Mouse (Mus musculus) cerebellum, postnatal 4 days (tissue): ENCODE results near the gene Camk2b.
A peak's percentile ranks its signal among the peaks of the same experiment; 100 is the strongest.
"Not testable (repeated sequence)": the region's sequence is repeated elsewhere in the genome, so short reads cannot be mapped to it uniquely, and the experiment has no call there.

Experiments
- DNase-seq, 2 experiments: peaks; one replicate each; pipeline ENCODE4 v3.0.0; 2022; ENCODE audit warnings: low spot score in 2 of 2, mixed read lengths in 1 of 2

The Camk2b gene

GRCm38 (mm10) chr11:6015011-6015431 is 51.1 kb downstream of the Camk2b start:
- DNase-seq, result no peak

- no peak for DNase-seq
These were observed 52.8 kb downstream of the Camk2b start for GRCm38 (mm10) chr11:6013359-6013758.

DNA sequence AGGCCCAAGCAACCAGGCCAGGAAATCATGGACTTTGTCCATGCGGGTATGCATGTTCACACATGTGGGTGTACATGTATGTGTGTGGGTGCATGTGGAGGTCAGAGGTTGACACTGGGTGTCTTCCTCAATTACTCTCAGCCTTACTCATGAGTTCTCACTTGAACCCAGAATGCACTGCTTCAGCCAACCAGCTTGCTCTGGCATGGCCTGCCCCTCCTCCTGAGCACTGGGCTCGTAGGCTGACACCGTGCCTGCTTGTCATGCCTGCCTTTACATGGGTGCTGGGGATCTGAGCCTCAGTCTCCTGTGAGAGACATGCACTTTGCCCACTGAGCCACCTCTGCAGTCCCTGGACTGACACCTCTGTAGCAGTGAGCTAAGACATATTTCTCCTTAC is 54.3 kb downstream of the Camk2b start:
- DNase-seq, result no peak

- not testable (repeated sequence) for DNase-seq
These were observed 55.2 kb downstream of the Camk2b start for GRCm38 (mm10) chr11:6010751-6011482.

DNA sequence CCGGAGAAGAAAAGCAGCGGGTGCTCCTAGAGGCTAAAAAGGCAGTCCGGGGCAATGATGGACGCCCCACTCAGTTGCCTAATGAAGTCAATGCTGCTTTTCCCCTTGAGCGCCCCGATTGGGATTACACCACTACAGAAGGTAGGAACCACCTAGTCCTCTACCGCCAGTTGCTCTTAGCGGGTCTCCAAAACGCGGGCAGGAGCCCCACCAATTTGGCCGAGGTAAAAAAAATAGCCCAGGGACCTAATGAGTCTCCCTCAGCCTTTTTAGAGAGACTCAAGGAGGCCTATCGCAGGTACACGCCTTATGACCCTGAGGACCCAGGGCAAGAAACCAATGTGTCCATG is 58.4 kb downstream of the Camk2b start:
- not testable (repeated sequence) for DNase-seq

DNA sequence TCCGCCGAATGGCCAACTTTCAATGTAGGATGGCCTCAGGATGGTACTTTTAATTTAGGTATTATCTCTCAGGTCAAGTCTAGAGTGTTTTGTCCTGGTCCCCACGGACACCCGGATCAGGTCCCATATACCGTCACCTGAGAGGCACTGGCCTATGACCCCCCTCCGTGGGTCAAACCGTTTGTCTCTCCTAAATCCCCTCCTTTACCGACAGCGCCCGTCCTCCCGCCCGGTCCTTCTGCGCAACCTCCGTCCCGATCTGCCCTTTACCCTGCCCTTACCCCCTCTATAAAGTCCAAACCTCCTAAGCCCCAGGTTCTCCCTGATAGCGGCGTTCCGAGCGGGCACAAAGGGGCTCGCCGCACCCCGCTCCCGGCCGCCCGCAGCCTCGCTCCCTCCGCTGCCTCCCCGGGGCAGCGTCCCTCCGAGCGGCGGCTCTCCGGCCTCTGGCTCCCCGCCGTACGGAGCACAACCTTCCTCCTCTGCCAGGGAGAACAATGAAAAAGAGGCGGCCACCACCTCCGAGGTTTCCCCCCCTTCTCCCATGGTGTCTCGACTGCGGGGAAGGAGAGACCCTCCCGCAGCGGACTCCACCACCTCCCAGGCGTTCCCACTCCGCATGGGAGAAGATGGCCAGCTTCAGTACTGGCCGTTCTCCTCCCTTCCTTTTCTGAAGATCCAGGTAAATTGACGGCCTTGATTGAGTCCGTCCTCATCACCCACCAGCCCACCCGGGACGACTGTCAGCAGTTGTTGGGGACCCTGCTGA is 59.0 kb downstream of the Camk2b start:
- not testable (repeated sequence) for DNase-seq

- DNase-seq, result not testable (repeated sequence)
These were observed 59.7 kb downstream of the Camk2b start for GRCm38 (mm10) chr11:6006351-6007009.

GRCm38 (mm10) chr11:6005374-6006043 is 60.7 kb downstream of the Camk2b start:
- not testable (repeated sequence) for DNase-seq

GRCm38 (mm10) chr11:6003046-6003639 is 63.0 kb downstream of the Camk2b start:
- no peak for DNase-seq

- DNase-seq, result no peak
These were observed 64.0 kb downstream of the Camk2b start for GRCm38 (mm10) chr11:6001981-6002649.

- DNase-seq, result no peak
These were observed 65.0 kb downstream of the Camk2b start for GRCm38 (mm10) chr11:6000961-6001682.

- peak; percentile 58 to 78 for DNase-seq
These were observed 66.1 kb downstream of the Camk2b start for GRCm38 (mm10) chr11:5999832-6000771.

DNA sequence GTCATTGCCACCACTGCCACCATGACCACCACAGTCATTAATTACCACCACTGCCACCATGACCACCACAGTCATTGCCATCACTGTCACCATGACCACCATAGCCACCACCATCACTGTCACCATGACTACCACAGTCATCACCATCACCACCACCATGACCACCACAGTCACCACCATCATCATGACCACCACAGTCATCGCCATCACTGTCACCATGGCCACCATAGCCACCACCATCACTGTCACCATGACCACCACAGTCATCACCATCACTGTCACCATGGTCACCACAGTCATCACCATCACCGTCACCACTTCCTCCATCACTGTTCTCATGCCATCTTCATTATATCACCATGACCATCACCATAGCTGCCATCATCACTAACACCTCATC is 67.7 kb downstream of the Camk2b start:
- no peak for DNase-seq

DNA sequence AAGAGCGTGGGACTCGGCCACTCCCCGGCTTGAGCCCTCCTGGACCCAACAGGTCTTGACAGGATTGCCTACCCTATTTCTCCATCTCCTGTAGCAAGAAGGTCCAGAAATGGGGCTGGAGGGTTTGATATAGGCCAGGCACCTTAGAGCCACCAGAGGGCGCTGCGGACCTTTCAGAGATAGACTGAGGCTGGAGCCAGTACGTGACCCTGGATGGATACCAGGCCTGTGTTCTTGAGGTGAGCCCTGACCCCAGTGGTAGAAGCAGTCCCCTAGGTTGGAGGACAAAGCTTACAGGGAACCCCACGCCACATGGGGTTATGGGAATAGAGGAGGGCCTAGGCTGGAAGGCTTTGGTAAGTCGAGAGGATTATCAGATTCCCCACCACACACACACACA is 70.2 kb downstream of the Camk2b start:
- DNase-seq, result peak; percentile 73 to 88

GRCm38 (mm10) chr11:5994880-5995279 is 71.3 kb downstream of the Camk2b start:
- DNase-seq, result no peak

- no peak for DNase-seq
These were observed 72.0 kb downstream of the Camk2b start for GRCm38 (mm10) chr11:5994212-5994611.

GRCm38 (mm10) chr11:5990910-5991309 is 75.3 kb downstream of the Camk2b start:
- DNase-seq, result peak in 1 of 2 experiments; percentile 62

GRCm38 (mm10) chr11:5989954-5990593 is 76.1 kb downstream of the Camk2b start:
- no peak for DNase-seq

GRCm38 (mm10) chr11:5988126-5988525 is 78.0 kb downstream of the Camk2b start:
- DNase-seq, result no peak
